Comparison of ENCODE assay signal across 18 mouse cellular contexts in the genomic region with DNA sequence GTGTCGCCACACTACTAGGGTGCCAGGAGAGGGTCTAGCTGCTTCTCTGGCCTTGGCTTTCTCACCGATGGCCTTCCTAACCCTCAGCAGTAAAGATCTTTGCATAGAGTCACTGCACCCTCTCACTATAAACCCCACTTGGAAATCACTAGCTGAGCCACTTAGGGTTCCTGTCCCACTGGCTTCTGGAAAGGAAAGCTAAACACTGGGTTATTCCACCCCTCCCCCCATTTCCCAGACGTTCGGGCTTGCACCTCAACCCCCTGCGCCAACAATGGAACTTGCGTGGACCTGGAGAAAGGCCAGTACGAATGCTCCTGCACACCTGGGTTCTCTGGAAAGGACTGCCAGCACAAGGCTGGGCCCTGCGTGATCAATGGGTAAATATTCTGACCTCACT. TPM values are rescaled to one million over a fixed set of nuclear protein-coding genes. Genes with fewer than 3 reads are reported as not detected.
DNase-seq lines count a peak whose midpoint lies in the region; ATAC-seq lines count a peak whose summit lies in the region.
"Had no signal": no experiment of that assay in that cellular context is flagged by ENCODE, and none has a peak within 500 bp of the region (broad histone marks: within the 10 kb centered on the region; RNA-seq: fewer than 3 reads in every experiment).

No protein-coding gene starts in this region.

- H3K4me1 ChIP-seq in midbrain, embryonic 10.5 days: peaks cover 76% of the 10 kb centered on the region
- peaks cover 44% of the 10 kb centered on the region for H3K4me1 ChIP-seq in midbrain, embryonic 15.5 days
- peaks cover 55% of the 10 kb centered on the region for H3K4me1 ChIP-seq in embryonic facial prominence, embryonic 13.5 days
- H3K4me1 ChIP-seq in liver, embryonic 11.5 days (replicated peaks; ENCODE audit: control insufficient read depth, insufficient read depth, low read length): peaks cover 22% of the 10 kb centered on the region

- peak overlapping the region; percentile 21; the same call in 1 of the 2 replicates for H3K4me3 ChIP-seq in midbrain, embryonic 10.5 days
- H3K4me3 ChIP-seq in midbrain, embryonic 15.5 days: no peak overlapping the region
- H3K4me3 ChIP-seq in embryonic facial prominence, embryonic 13.5 days: no peak overlapping the region
- H3K4me3 ChIP-seq in liver, embryonic 11.5 days (ENCODE audit: low read depth, low read length): no peak overlapping the region
- H3K4me3 ChIP-seq: embryonic facial prominence, embryonic 15.5 days; heart, embryonic 15.5 days; megakaryocyte, embryonic 14.5 days had no signal

- H3K9ac ChIP-seq in midbrain, embryonic 15.5 days: no peak overlapping the region
- H3K9ac ChIP-seq in embryonic facial prominence, embryonic 13.5 days: peak overlapping the region; percentile 16; the same call in 1 of the 2 replicates
- no peak overlapping the region; the same call in 1 of the 2 replicates for H3K9ac ChIP-seq in liver, embryonic 11.5 days (ENCODE audit: low read depth, low read length)
- H3K9ac ChIP-seq: embryonic facial prominence, embryonic 15.5 days; heart, embryonic 15.5 days had no signal

- ATAC-seq in midbrain, embryonic 15.5 days (replicated peaks): no peak
- no peak for ATAC-seq in embryonic facial prominence, embryonic 13.5 days (ENCODE audit: insufficient number of reproducible peaks, insufficient read depth, low FRiP score, low TSS enrichment, low read depth)
- ATAC-seq in liver, embryonic 11.5 days (replicated peaks; ENCODE audit: low FRiP score): no peak
- ATAC-seq: inflammation-experienced regulatory T-cells, adult 6 months had no signal

- no peaks in the 10 kb centered on the region for H3K9me3 ChIP-seq in midbrain, embryonic 10.5 days (replicated peaks)
- no peaks in the 10 kb centered on the region for H3K9me3 ChIP-seq in midbrain, embryonic 15.5 days
- no peaks in the 10 kb centered on the region for H3K9me3 ChIP-seq in embryonic facial prominence, embryonic 13.5 days
- H3K9me3 ChIP-seq in liver, embryonic 11.5 days (ENCODE audit: control insufficient read depth, low read length): no peaks in the 10 kb centered on the region
- H3K9me3 ChIP-seq: embryonic facial prominence, embryonic 15.5 days; heart, embryonic 15.5 days; megakaryocyte, embryonic 14.5 days had no signal

- WGBS in midbrain, embryonic 10.5 days: 23% methylated on average over 8 of the region's 8 CpGs
- 27% methylated on average over 8 of the region's 8 CpGs for WGBS in midbrain, embryonic 15.5 days
- 25% methylated on average over 8 of the region's 8 CpGs for WGBS in embryonic facial prominence, embryonic 13.5 days
- WGBS in liver, embryonic 11.5 days: 43% methylated on average over 8 of the region's 8 CpGs

- intact Hi-C loops in gastrocnemius, postnatal 14 days (cut with DNase I; ENCODE audit: low total_unique reads): no loop called here

- DNase-seq in gastrocnemius, postnatal 14 days: peak; percentile 1
- no peak for DNase-seq in gastrocnemius, postnatal 10 days
- DNase-seq in midbrain, embryonic 10.5 days (ENCODE audit: low spot score): no peak
- DNase-seq in liver, embryonic 11.5 days (ENCODE audit: low spot score): no peak
- no peak for DNase-seq in embryo, embryonic 9.5 days (ENCODE audit: extremely low spot score)
- no peak for DNase-seq in urinary bladder, adult 2 months (ENCODE audit: low spot score)
- DNase-seq: adrenal gland, adult 8-10 months; cerebellum, adult 9-10 months; kidney, postnatal 14 days; layer of hippocampus, adult 9-11 months; spleen, adult 18-20 months had no signal

- H3K4me2 ChIP-seq in midbrain, embryonic 15.5 days: no peak overlapping the region
- H3K4me2 ChIP-seq in embryonic facial prominence, embryonic 13.5 days: peak overlapping the region; percentile 3; the same call in 1 of the 2 replicates
- peak overlapping the region; percentile 58; the same call in 1 of the 2 replicates for H3K4me2 ChIP-seq in liver, embryonic 11.5 days
- H3K4me2 ChIP-seq: embryonic facial prominence, embryonic 15.5 days; heart, embryonic 15.5 days had no signal

- H3K36me3 ChIP-seq in midbrain, embryonic 10.5 days: peaks cover 6% of the 10 kb centered on the region; the same call in 1 of the 2 replicates
- H3K36me3 ChIP-seq in midbrain, embryonic 15.5 days (replicated peaks): no peaks in the 10 kb centered on the region
- H3K36me3 ChIP-seq in embryonic facial prominence, embryonic 13.5 days: no peaks in the 10 kb centered on the region
- peaks cover 4% of the 10 kb centered on the region; the same call in 1 of the 2 replicates for H3K36me3 ChIP-seq in liver, embryonic 11.5 days (ENCODE audit: control insufficient read depth, insufficient read depth, low read length)
- H3K36me3 ChIP-seq: embryonic facial prominence, embryonic 15.5 days; heart, embryonic 15.5 days had no signal

- peaks cover 100% of the 10 kb centered on the region for H3K27me3 ChIP-seq in midbrain, embryonic 10.5 days (ENCODE audit: low read depth, poor library complexity, severe bottlenecking)
- peaks cover 47% of the 10 kb centered on the region for H3K27me3 ChIP-seq in midbrain, embryonic 15.5 days (replicated peaks)
- H3K27me3 ChIP-seq in embryonic facial prominence, embryonic 13.5 days: peaks cover 85% of the 10 kb centered on the region
- peaks cover 72% of the 10 kb centered on the region for H3K27me3 ChIP-seq in liver, embryonic 11.5 days (replicated peaks; ENCODE audit: control insufficient read depth, insufficient read depth, low read length)

- peak overlapping the region; percentile 63 for H3K27ac ChIP-seq in midbrain, embryonic 10.5 days (replicated peaks)
- H3K27ac ChIP-seq in midbrain, embryonic 15.5 days: no peak overlapping the region
- peak overlapping the region; percentile 17; the same call in 1 of the 2 replicates for H3K27ac ChIP-seq in embryonic facial prominence, embryonic 13.5 days
- peak overlapping the region; percentile 50; the same call in 1 of the 2 replicates for H3K27ac ChIP-seq in liver, embryonic 11.5 days (ENCODE audit: low read depth, low read length)
- H3K27ac ChIP-seq: embryonic facial prominence, embryonic 15.5 days; heart, embryonic 15.5 days had no signal

RNA-seq across cellular contexts. Expression of gene Dlk1, which starts 5.2 kb away (rescaled TPM):
- total RNA-seq in gastrocnemius, postnatal 14 days (2021): 100 to 1,000 TPM; 213 to 272 TPM
- 1,000 to 10,000 TPM in 1 of 2 experiments, 100 to 1,000 TPM in 1; 774 to 1,034 TPM for total RNA-seq in gastrocnemius, postnatal 10 days (2021)
- polyA plus RNA-seq in midbrain, embryonic 10.5 days (2016; fragmentation: Nextera tagmentation; extraction: Ambion mirVana): 107 and 118 TPM in 2 replicates
- polyA plus RNA-seq in midbrain, embryonic 15.5 days (2015; fragmentation: Nextera tagmentation; extraction: Ambion mirVana): 70.6 and 76.0 TPM in 2 replicates
- polyA plus RNA-seq in embryonic facial prominence, embryonic 13.5 days (2015; fragmentation: Nextera tagmentation; extraction: Ambion mirVana): 176 and 272 TPM in 2 replicates
- 744 and 770 TPM in 2 replicates for polyA plus RNA-seq in liver, embryonic 11.5 days (2014; fragmentation: Nextera tagmentation; extraction: Ambion mirVana)
- polyA plus RNA-seq in urinary bladder, adult 2 months (2012; rRNA removed): 8.0 and 10.8 TPM in 2 replicates
- polyA plus RNA-seq: C2C12; inflammation-experienced regulatory T-cells, adult 6 months had no signal
